Mouse (Mus musculus) liver, embryonic 14.5 days (tissue): ENCODE measurements around the gene Pigh.

Experiments used
- CTCF ChIP-seq: IDR thresholded peaks from 2 replicates; pipeline ENCODE4 v1.5.1; 2016; ENCODE audit warnings: antibody characterized with exemption, low read depth, control low read depth
- EP300 ChIP-seq: IDR thresholded peaks from 2 replicates; pipeline ENCODE4 v1.6.1; 2016; ENCODE audit warnings: antibody characterized with exemption, low read depth

- no peak for TF ChIP-seq EP300
- no peak for TF ChIP-seq CTCF
Observed at GRCm38 (mm10) chr12:79069916-79070315, 19.5 kb downstream of the Pigh start.
